Mouse (Mus musculus) stomach, embryonic 14.5 days (tissue): Measurements from ENCODE around the gene Fsip1. TPM values are rescaled to one million over a fixed set of nuclear protein-coding genes. Genes with fewer than 3 reads are reported as not detected.
"Not testable (repeated sequence)": the region's sequence is repeated elsewhere in the genome, so short reads cannot be mapped to it uniquely, and the experiment has no call there.

Experiments used
- ATAC-seq: fragments of 200-750 bp; cut with Nextera tagmentation; 2 replicates; pipeline ENCODE4 v1.8.0; 2017; ENCODE audit warnings: low read depth, moderate TSS enrichment; ENCODE audit not compliant: insufficient number of reproducible peaks, insufficient read depth, low FRiP score
- H3K27ac ChIP-seq: fragments of 300-500 bp; sonication (generic); 2 replicates; pipeline ENCODE4 v1.5.1; 2014; ENCODE audit warnings: mild to moderate bottlenecking, low read length, moderate library complexity, mixed read lengths
- H3K27me3 ChIP-seq: fragments of 300-500 bp; sonication (generic); 2 replicates; pipeline ENCODE4 v1.6.1; 2014; ENCODE audit warnings: low read length, control low read depth, mixed read lengths; ENCODE audit not compliant: control insufficient read depth, insufficient read depth
- H3K36me3 ChIP-seq: fragments of 300-500 bp; sonication (generic); 2 replicates; pipeline ENCODE4 v1.6.1; 2014; ENCODE audit warnings: mild to moderate bottlenecking, control low read depth, low read length, moderate library complexity, mixed read lengths; ENCODE audit not compliant: control insufficient read depth, insufficient read depth
- H3K4me1 ChIP-seq: fragments of 300-500 bp; sonication (generic); 2 replicates; pipeline ENCODE4 v1.6.1; 2014; ENCODE audit warnings: low read length, control low read depth, mixed read lengths; ENCODE audit not compliant: control insufficient read depth, insufficient read depth
- H3K4me2 ChIP-seq: fragments of 300-500 bp; sonication (generic); replicated peaks from 2 replicates; pipeline ENCODE4 v1.6.1; 2014; ENCODE audit warnings: low read depth, low read length, control low read depth
- H3K4me3 ChIP-seq: fragments of 300-500 bp; sonication (generic); 2 replicates; pipeline ENCODE4 v1.5.1; 2014; ENCODE audit warnings: low read depth, low read length, control low read depth
- H3K9ac ChIP-seq: fragments of 300-500 bp; sonication (generic); replicated peaks from 2 replicates; pipeline ENCODE4 v1.6.1; 2014; ENCODE audit warnings: low read depth, mild to moderate bottlenecking, control low read depth, low read length, moderate library complexity, mixed read lengths
- H3K9me3 ChIP-seq: fragments of 300-500 bp; sonication (generic); 2 replicates; pipeline ENCODE4 v1.6.1; 2016; ENCODE audit warnings: low read depth, low read length, control low read depth; ENCODE audit not compliant: control insufficient read depth
- WGBS: fragments of 180-500 bp; shearing (Covaris S2); extraction: QIAGEN DNeasy Blood & Tissue Kit; methylation state at CpG from one replicate; pipeline ENCODE4 v1.1.7; 2014; 5-methylcytosine and 5-hydroxymethylcytosine counted together
- polyA plus RNA-seq: library from polyadenylated mRNA; unstranded; fragments of >200 nt; fragmentation: Nextera tagmentation; extraction: Ambion mirVana; gene quantifications from 2 replicates; pipeline ENCODE4 v1.2.1, GENCODE M21; 2014

Fsip1 gene
- polyA plus RNA-seq, 1 experiment from 2014 or later: 0.43 TPM

GRCm38 (mm10) chr2:118295505-118295904 is 38.7 kb upstream of the Fsip1 start:
- no peak overlapping the region for H3K27ac ChIP-seq
- no peak for ATAC-seq
- no peaks in the 10 kb centered on the region for H3K9me3 ChIP-seq
- H3K4me1 ChIP-seq: no peaks in the 10 kb centered on the region
- no peak overlapping the region for H3K4me2 ChIP-seq
- no peaks in the 10 kb centered on the region for H3K27me3 ChIP-seq
- H3K9ac ChIP-seq: no peak overlapping the region
- WGBS: 77% methylated on average over 7 of the region's 7 CpGs
- no peaks in the 10 kb centered on the region for H3K36me3 ChIP-seq
- H3K4me3 ChIP-seq: no peak overlapping the region

GRCm38 (mm10) chr2:118293583-118293982 is 36.8 kb upstream of the Fsip1 start:
- whole genome bisulfite sequencing: 90% methylated on average over 5 of the region's 5 CpGs
- Histone ChIP-seq H3K4me3 (no peak overlapping the region), H3K9ac (no peak overlapping the region), H3K9me3 (no peaks in the 10 kb centered on the region), H3K4me1 (no peaks in the 10 kb centered on the region), H3K36me3 (no peaks in the 10 kb centered on the region), H3K27me3 (no peaks in the 10 kb centered on the region), H3K4me2 (no peak overlapping the region), H3K27ac (no peak overlapping the region)
- ATAC-seq: no peak

- H3K27ac ChIP-seq, H3K27me3 ChIP-seq, H3K9ac ChIP-seq, H3K36me3 ChIP-seq, H3K4me2 ChIP-seq, ATAC-seq, H3K4me3 ChIP-seq, H3K4me1 ChIP-seq, H3K9me3 ChIP-seq: not testable (repeated sequence)
- 89% methylated on average over 7 of the region's 7 CpGs for WGBS
Observed at GRCm38 (mm10) chr2:118289066-118289460, 32.3 kb upstream of the Fsip1 start.

- Histone ChIP-seq H3K9ac (no peak overlapping the region), H3K27ac (no peak overlapping the region), H3K4me1 (no peaks in the 10 kb centered on the region), H3K4me3 (no peak overlapping the region), H3K27me3 (no peaks in the 10 kb centered on the region), H3K4me2 (no peak overlapping the region), H3K9me3 (no peaks in the 10 kb centered on the region), H3K36me3 (no peaks in the 10 kb centered on the region)
- ATAC-seq: no peak
- 81% methylated on average over 9 of the region's 9 CpGs for WGBS
Observed at GRCm38 (mm10) chr2:118288326-118289065, 31.7 kb upstream of the Fsip1 start.

- no peak for ATAC-seq
- 68% methylated on average over 4 of the region's 4 CpGs for WGBS
- no peak overlapping the region for H3K4me2 ChIP-seq
Observed at GRCm38 (mm10) chr2:118287678-118288077, 30.9 kb upstream of the Fsip1 start.

GRCm38 (mm10) chr2:118282467-118282866 is 25.7 kb upstream of the Fsip1 start:
- no peak for ATAC-seq
- Histone ChIP-seq H3K27ac (no peak overlapping the region), H3K9ac (no peak overlapping the region), H3K27me3 (no peaks in the 10 kb centered on the region), H3K9me3 (no peaks in the 10 kb centered on the region), H3K4me3 (no peak overlapping the region), H3K4me1 (no peaks in the 10 kb centered on the region), H3K4me2 (no peak overlapping the region), H3K36me3 (no peaks in the 10 kb centered on the region)
- 74% methylated on average over 3 of the region's 3 CpGs for WGBS

More at GRCm38 (mm10) chr2:118287678-118288077, 30.9 kb upstream of the Fsip1 start:
- no peak overlapping the region for H3K27ac ChIP-seq
- no peaks in the 10 kb centered on the region for H3K9me3 ChIP-seq
- H3K4me3 ChIP-seq: no peak overlapping the region
- no peaks in the 10 kb centered on the region for H3K27me3 ChIP-seq
- no peaks in the 10 kb centered on the region for H3K4me1 ChIP-seq
- no peaks in the 10 kb centered on the region for H3K36me3 ChIP-seq
- no peak overlapping the region for H3K9ac ChIP-seq

GRCm38 (mm10) chr2:118278249-118278648 is 21.5 kb upstream of the Fsip1 start:
- H3K4me1 ChIP-seq: no peaks in the 10 kb centered on the region
- H3K9ac ChIP-seq: no peak overlapping the region
- WGBS: 88% methylated on average over 8 of the region's 8 CpGs
- H3K9me3 ChIP-seq: no peaks in the 10 kb centered on the region
- no peak overlapping the region for H3K4me2 ChIP-seq
- no peak overlapping the region for H3K4me3 ChIP-seq
- H3K27me3 ChIP-seq: no peaks in the 10 kb centered on the region
- H3K27ac ChIP-seq: no peak overlapping the region
- no peaks in the 10 kb centered on the region for H3K36me3 ChIP-seq
- no peak for ATAC-seq

- Histone ChIP-seq H3K27me3 (no peaks in the 10 kb centered on the region), H3K36me3 (no peaks in the 10 kb centered on the region), H3K9ac (no peak overlapping the region), H3K4me2 (no peak overlapping the region), H3K4me3 (no peak overlapping the region), H3K27ac (no peak overlapping the region), H3K4me1 (no peaks in the 10 kb centered on the region), H3K9me3 (no peaks in the 10 kb centered on the region)
- ATAC-seq: no peak
- WGBS: 90% methylated on average over 10 of the region's 10 CpGs
Observed at GRCm38 (mm10) chr2:118271606-118272005, 14.8 kb upstream of the Fsip1 start.

GRCm38 (mm10) chr2:118270213-118270612 is 13.4 kb upstream of the Fsip1 start:
- WGBS: 81% methylated on average over 14 of the region's 14 CpGs
- Histone ChIP-seq H3K36me3 (no peaks in the 10 kb centered on the region), H3K27ac (no peak overlapping the region), H3K4me2 (no peak overlapping the region), H3K9ac (no peak overlapping the region), H3K27me3 (no peaks in the 10 kb centered on the region), H3K4me3 (no peak overlapping the region), H3K4me1 (no peaks in the 10 kb centered on the region), H3K9me3 (no peaks in the 10 kb centered on the region)
- ATAC-seq: no peak
